In genomic region chr12:10597976-10598746, GRCm38 (mm10) we compare ENCODE assay signal across 9 mouse cellular contexts.
DNase-seq lines count a peak whose midpoint lies in the region; ATAC-seq and TF ChIP-seq lines count a peak whose summit lies in the region.
"Had no signal": no experiment of that assay in that cellular context is flagged by ENCODE, and none has a peak within 500 bp of the region (broad histone marks: within the 10 kb centered on the region; RNA-seq: fewer than 3 reads in every experiment).

No protein-coding gene starts in this region.

- peak; percentile 22 for DNase-seq in liver
- DNase-seq in cerebellum, adult 18-20 months: peak; percentile 19 to 60
- DNase-seq in forebrain, postnatal 0 days: peak; percentile 82
- DNase-seq in kidney, adult 9 months: peak; percentile 39
- no peak for DNase-seq in MN1 (ENCODE audit: low spot score)

- H3K4me3 ChIP-seq in liver, embryonic 12.5 days: no peak overlapping the region
- no peak overlapping the region for H3K4me3 ChIP-seq in forebrain, postnatal 0 days (ENCODE audit: low read depth, low read length)
- no peak overlapping the region for H3K4me3 ChIP-seq in limb, embryonic 13.5 days
- H3K4me3 ChIP-seq in neural tube, embryonic 13.5 days: no peak overlapping the region
- H3K4me3 ChIP-seq: liver, embryonic 15.5 days had no signal

- H3K27me3 ChIP-seq in liver, embryonic 12.5 days (replicated peaks): no peaks in the 10 kb centered on the region
- H3K27me3 ChIP-seq in forebrain, postnatal 0 days (ENCODE audit: insufficient read depth, low read length): no peaks in the 10 kb centered on the region
- H3K27me3 ChIP-seq in limb, embryonic 13.5 days: no peaks in the 10 kb centered on the region
- no peaks in the 10 kb centered on the region; the same call in 1 of the 2 replicates for H3K27me3 ChIP-seq in neural tube, embryonic 13.5 days
- H3K27me3 ChIP-seq: liver, embryonic 15.5 days had no signal

- ATAC-seq in liver, embryonic 12.5 days: no peak
- peak; percentile 64 for ATAC-seq in forebrain, postnatal 0 days
- peak; percentile 48; the same call in 1 of the 2 replicates for ATAC-seq in limb, embryonic 13.5 days (ENCODE audit: low FRiP score, low read depth)
- ATAC-seq in neural tube, embryonic 13.5 days (ENCODE audit: low read depth): peak; percentile 71

- no peaks in the 10 kb centered on the region for H3K9me3 ChIP-seq in liver, embryonic 12.5 days (replicated peaks)
- no peaks in the 10 kb centered on the region for H3K9me3 ChIP-seq in forebrain, postnatal 0 days (ENCODE audit: low read length)
- H3K9me3 ChIP-seq in limb, embryonic 13.5 days: no peaks in the 10 kb centered on the region
- no peaks in the 10 kb centered on the region for H3K9me3 ChIP-seq in neural tube, embryonic 13.5 days
- H3K9me3 ChIP-seq: liver, embryonic 15.5 days had no signal

- no peak overlapping the region for H3K4me2 ChIP-seq in liver, embryonic 12.5 days
- no peak overlapping the region for H3K4me2 ChIP-seq in forebrain, postnatal 0 days (ENCODE audit: low read depth)
- H3K4me2 ChIP-seq in limb, embryonic 13.5 days (replicated peaks): no peak overlapping the region
- H3K4me2 ChIP-seq in neural tube, embryonic 13.5 days: no peak overlapping the region
- H3K4me2 ChIP-seq: liver, embryonic 15.5 days had no signal

- no peaks in the 10 kb centered on the region for H3K4me1 ChIP-seq in liver, embryonic 12.5 days
- no peaks in the 10 kb centered on the region for H3K4me1 ChIP-seq in forebrain, postnatal 0 days (ENCODE audit: insufficient read depth)
- H3K4me1 ChIP-seq in limb, embryonic 13.5 days: no peaks in the 10 kb centered on the region
- H3K4me1 ChIP-seq in neural tube, embryonic 13.5 days (replicated peaks): no peaks in the 10 kb centered on the region
- H3K4me1 ChIP-seq: liver, embryonic 15.5 days had no signal

- H3K9ac ChIP-seq in liver, embryonic 12.5 days: no peak overlapping the region
- no peak overlapping the region for H3K9ac ChIP-seq in forebrain, postnatal 0 days
- H3K9ac ChIP-seq in limb, embryonic 13.5 days: no peak overlapping the region
- H3K9ac ChIP-seq in neural tube, embryonic 13.5 days: no peak overlapping the region
- H3K9ac ChIP-seq: liver, embryonic 15.5 days had no signal

- TF ChIP-seq CTCF in forebrain, postnatal 0 days (IDR thresholded peaks at IDR 0.05; ENCODE audit: low read depth): peak; percentile 94

- H3K27ac ChIP-seq in liver, embryonic 12.5 days: no peak overlapping the region
- no peak overlapping the region for H3K27ac ChIP-seq in forebrain, postnatal 0 days (ENCODE audit: low read depth, low read length)
- H3K27ac ChIP-seq in limb, embryonic 13.5 days: no peak overlapping the region
- H3K27ac ChIP-seq in neural tube, embryonic 13.5 days (replicated peaks): no peak overlapping the region
- H3K27ac ChIP-seq: liver, embryonic 15.5 days had no signal

- WGBS in liver, embryonic 12.5 days (ENCODE audit: insufficient replicate concordance): 9% methylated on average over 7 of the region's 7 CpGs
- 16% methylated on average over 7 of the region's 7 CpGs for WGBS in forebrain, postnatal 0 days
- WGBS in limb, embryonic 13.5 days: 19% methylated on average over 7 of the region's 7 CpGs
- whole genome bisulfite sequencing in neural tube, embryonic 13.5 days: 19% methylated on average over 7 of the region's 7 CpGs

- no peaks in the 10 kb centered on the region for H3K36me3 ChIP-seq in liver, embryonic 12.5 days
- H3K36me3 ChIP-seq in forebrain, postnatal 0 days (ENCODE audit: insufficient read depth): no peaks in the 10 kb centered on the region
- H3K36me3 ChIP-seq in limb, embryonic 13.5 days: no peaks in the 10 kb centered on the region
- no peaks in the 10 kb centered on the region for H3K36me3 ChIP-seq in neural tube, embryonic 13.5 days
- H3K36me3 ChIP-seq: liver, embryonic 15.5 days had no signal
